Mouse (Mus musculus) megakaryocyte, embryonic 14.5 days (primary cell): ENCODE results near the gene Ppie.

Source experiments
- FLI1 ChIP-seq: IDR thresholded peaks from 2 replicates; pipeline ENCODE4 v1.6.1; 2012; ENCODE audit warnings: low read length, inconsistent platforms, mixed read lengths
- GATA1 ChIP-seq: IDR thresholded peaks from 3 replicates; pipeline ENCODE4 v1.6.1; 2012; ENCODE audit warnings: mixed read lengths, low read length, inconsistent platforms, borderline replicate concordance

DNA sequence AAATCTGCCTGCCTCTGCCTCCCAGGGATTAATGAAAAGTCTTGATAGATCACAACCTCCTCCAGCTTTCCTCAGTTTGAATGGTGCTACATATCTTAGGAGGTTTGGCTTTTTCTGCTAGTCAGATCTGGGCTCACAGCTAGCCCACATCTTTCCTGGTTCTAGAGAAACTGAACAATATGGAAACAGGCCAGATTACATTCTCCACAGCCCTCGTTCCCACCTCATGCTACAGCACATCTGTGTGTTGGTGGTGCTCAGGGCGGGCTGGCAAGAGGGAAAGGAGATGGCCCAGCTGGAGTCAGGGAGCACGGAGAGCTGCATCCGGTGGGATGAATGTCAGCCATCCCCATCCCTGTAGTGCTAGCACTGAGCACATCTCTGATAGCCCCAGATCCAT lies 29.0 kb downstream of the Ppie start:
- TF ChIP-seq GATA1 (no peak), FLI1 (no peak)
